4 mouse cellular contexts compared by ENCODE assay signal in genomic region chr1:171974361-171974760, GRCm38 (mm10). TPM values are rescaled to one million over a fixed set of nuclear protein-coding genes. Genes with fewer than 3 reads are reported as not detected.
"Had no signal": no experiment of that assay in that cellular context is flagged by ENCODE, and none has a peak within 500 bp of the region (broad histone marks: within the 10 kb centered on the region; RNA-seq: fewer than 3 reads in every experiment).

No protein-coding gene starts in this region.

RNA-seq across cellular contexts. Expression of gene Slamf6, which starts 57.0 kb away (rescaled TPM):
- polyA plus RNA-seq: neural tube, embryonic 12.5 days; neural tube, embryonic 14.5 days; stomach, embryonic 14.5 days; testis, adult 2 months had no signal
